Mouse (Mus musculus) embryonic fibroblast, embryonic 13.5 days (primary cell): ENCODE data around the gene Ccn6.

Experiments used
- CTCF ChIP-seq: IDR thresholded peaks from 2 replicates; pipeline ENCODE4 v1.5.1; 2011; ENCODE audit warnings: mild to moderate bottlenecking, control low read depth, low read length, moderate library complexity, borderline replicate concordance; ENCODE audit not compliant: insufficient read depth
- POLR2A ChIP-seq: IDR thresholded peaks from 2 replicates; pipeline ENCODE4 v1.6.1; 2011; ENCODE audit warnings: low read depth, mild to moderate bottlenecking, control low read depth, low read length, moderate library complexity

DNA sequence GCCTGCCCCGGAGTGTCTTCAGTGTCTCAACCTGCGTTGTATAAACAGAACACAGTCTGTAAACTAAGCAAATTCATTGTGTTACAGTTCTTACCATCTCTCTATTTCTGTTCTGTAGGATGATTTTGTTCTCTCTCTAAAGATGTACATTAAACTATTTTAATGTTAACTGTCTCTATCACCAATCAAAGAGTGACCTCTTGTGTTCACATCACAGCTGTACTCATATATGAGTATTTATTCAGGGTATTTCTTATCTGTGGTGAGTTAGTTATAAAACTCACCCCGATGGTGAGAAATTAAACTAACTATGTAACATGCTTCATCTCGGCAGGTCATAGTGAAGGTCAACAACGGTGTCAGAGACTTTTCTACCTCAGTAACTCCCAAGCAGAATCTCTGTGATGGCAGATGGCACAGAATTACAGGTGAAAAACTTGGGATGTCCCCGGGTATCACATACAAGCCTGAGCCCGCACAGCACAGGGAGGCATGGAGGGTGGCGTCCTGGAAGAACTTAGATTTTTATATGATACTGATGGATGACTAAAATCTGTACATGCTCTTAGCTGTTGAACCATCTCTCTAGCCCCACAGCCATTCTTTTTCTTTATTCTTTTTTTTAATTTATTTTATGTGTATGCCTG is 58.7 kb downstream of the Ccn6 start:
- TF ChIP-seq POLR2A = no peak
- no peak for TF ChIP-seq CTCF
